Mouse (Mus musculus): Measurements from ENCODE around the gene Aldh4a1. TPM values are rescaled to one million over a fixed set of nuclear protein-coding genes. Genes with fewer than 3 reads are reported as not detected.

Aldh4a1 gene
- polyA plus RNA-seq, 1 experiment: 517 TPM

GRCm38 (mm10) chr4:139598950-139599518 lies 23.6 kb upstream of the Aldh4a1 start:
- peak; percentile 96 for DNase-seq
- TF ChIP-seq CTCF (conservative IDR thresholded peaks at IDR 0.05; ENCODE audit: insufficient read depth, insufficient read length, low read depth, low read length) (no peak), POLR2A (IDR thresholded peaks at IDR 0.05; ENCODE audit: low read depth, low read length) (no peak)
- 2% methylated on average over 12 of the region's 12 CpGs for WGBS
- Histone ChIP-seq H3K36me3 (ENCODE audit: control insufficient read depth, insufficient read depth, low read length) (no peaks in the 10 kb centered on the region), H3K4me3 (ENCODE audit: insufficient read depth, low read depth, low read length) (peak overlapping the region; percentile 28; the same call in 1 of the 2 replicates), H3K4me1 (ENCODE audit: control insufficient read depth, insufficient read depth, low read length) (peaks cover 19% of the 10 kb centered on the region), H3K27me3 (replicated peaks; ENCODE audit: control insufficient read depth, insufficient read depth, low read length) (no peaks in the 10 kb centered on the region), H3K27ac (ENCODE audit: insufficient read depth, low read depth, low read length) (peak overlapping the region; percentile 67)

- 65% methylated on average over 7 of the region's 7 CpGs for WGBS
- no peak for TF ChIP-seq CTCF (conservative IDR thresholded peaks at IDR 0.05; ENCODE audit: insufficient read depth, insufficient read length, low read depth, low read length)
- no peak for TF ChIP-seq POLR2A (IDR thresholded peaks at IDR 0.05; ENCODE audit: low read depth, low read length)
- peaks cover 19% of the 10 kb centered on the region for H3K4me1 ChIP-seq (ENCODE audit: control insufficient read depth, insufficient read depth, low read length)
- H3K27ac ChIP-seq (ENCODE audit: insufficient read depth, low read depth, low read length): peak overlapping the region; percentile 58
- H3K36me3 ChIP-seq (ENCODE audit: control insufficient read depth, insufficient read depth, low read length): no peaks in the 10 kb centered on the region
- no peak for DNase-seq
- H3K27me3 ChIP-seq (replicated peaks; ENCODE audit: control insufficient read depth, insufficient read depth, low read length): no peaks in the 10 kb centered on the region
- H3K4me3 ChIP-seq (ENCODE audit: insufficient read depth, low read depth, low read length): no peak overlapping the region
Measured at GRCm38 (mm10) chr4:139601519-139602356, 20.9 kb upstream of the Aldh4a1 start.

- Histone ChIP-seq H3K4me3 (ENCODE audit: insufficient read depth, low read depth, low read length) (no peak within 1 kb of the TSS), H3K27ac (ENCODE audit: insufficient read depth, low read depth, low read length) (no peak within 1 kb of the TSS), H3K27me3 (replicated peaks; ENCODE audit: control insufficient read depth, insufficient read depth, low read length) (no peaks in the 10 kb centered on the region), H3K4me1 (ENCODE audit: control insufficient read depth, insufficient read depth, low read length) (peaks cover 12% of the 10 kb centered on the region), H3K36me3 (ENCODE audit: control insufficient read depth, insufficient read depth, low read length) (no peaks in the 10 kb centered on the region)
- 65% methylated on average over 14 of the region's 14 CpGs for WGBS
- TF ChIP-seq POLR2A (IDR thresholded peaks at IDR 0.05; ENCODE audit: low read depth, low read length): no peak
- peak; percentile 90 for TF ChIP-seq CTCF (conservative IDR thresholded peaks at IDR 0.05; ENCODE audit: insufficient read depth, insufficient read length, low read depth, low read length)
- DNase-seq: peak; percentile 59
Measured at GRCm38 (mm10) chr4:139602357-139603244, 20.1 kb upstream of the Aldh4a1 start, which contains the start of gene Gm21969. Gene Gm21969, plus strand, starts transcription at chr4:139603186.

- no peak overlapping the region for H3K27ac ChIP-seq (ENCODE audit: insufficient read depth, low read depth, low read length)
- no peak for TF ChIP-seq CTCF (conservative IDR thresholded peaks at IDR 0.05; ENCODE audit: insufficient read depth, insufficient read length, low read depth, low read length)
- no peak for TF ChIP-seq POLR2A (IDR thresholded peaks at IDR 0.05; ENCODE audit: low read depth, low read length)
- WGBS: 82% methylated on average over 11 of the region's 11 CpGs
- no peaks in the 10 kb centered on the region for H3K36me3 ChIP-seq (ENCODE audit: control insufficient read depth, insufficient read depth, low read length)
- no peaks in the 10 kb centered on the region for H3K27me3 ChIP-seq (replicated peaks; ENCODE audit: control insufficient read depth, insufficient read depth, low read length)
- 0 out of 2 replicates have a peak, but pooled peaks cover 5% of the 10 kb centered on the region for H3K4me1 ChIP-seq (ENCODE audit: control insufficient read depth, insufficient read depth, low read length)
- DNase-seq: no peak
- H3K4me3 ChIP-seq (ENCODE audit: insufficient read depth, low read depth, low read length): no peak overlapping the region
Measured at GRCm38 (mm10) chr4:139605216-139605615, 17.4 kb upstream of the Aldh4a1 start.

- TF ChIP-seq POLR2A (IDR thresholded peaks at IDR 0.05; ENCODE audit: low read depth, low read length): no peak
- TF ChIP-seq CTCF (conservative IDR thresholded peaks at IDR 0.05; ENCODE audit: insufficient read depth, insufficient read length, low read depth, low read length): no peak
- Histone ChIP-seq H3K27me3 (replicated peaks; ENCODE audit: control insufficient read depth, insufficient read depth, low read length) (no peaks in the 10 kb centered on the region), H3K4me3 (ENCODE audit: insufficient read depth, low read depth, low read length) (no peak overlapping the region), H3K27ac (ENCODE audit: insufficient read depth, low read depth, low read length) (no peak overlapping the region), H3K4me1 (ENCODE audit: control insufficient read depth, insufficient read depth, low read length) (peaks cover 4% of the 10 kb centered on the region; the same call in 1 of the 2 replicates), H3K36me3 (ENCODE audit: control insufficient read depth, insufficient read depth, low read length) (no peaks in the 10 kb centered on the region)
- DNase-seq: no peak
- WGBS: 93% methylated on average over 5 of the region's 5 CpGs
Measured at GRCm38 (mm10) chr4:139606732-139607131, 15.9 kb upstream of the Aldh4a1 start.

- Histone ChIP-seq H3K4me3 (ENCODE audit: insufficient read depth, low read depth, low read length) (no peak overlapping the region), H3K27me3 (replicated peaks; ENCODE audit: control insufficient read depth, insufficient read depth, low read length) (no peaks in the 10 kb centered on the region), H3K36me3 (ENCODE audit: control insufficient read depth, insufficient read depth, low read length) (no peaks in the 10 kb centered on the region), H3K4me1 (ENCODE audit: control insufficient read depth, insufficient read depth, low read length) (peaks cover 2% of the 10 kb centered on the region; the same call in 1 of the 2 replicates), H3K27ac (ENCODE audit: insufficient read depth, low read depth, low read length) (no peak overlapping the region)
- 61% methylated on average over 4 of the region's 4 CpGs for WGBS
- TF ChIP-seq POLR2A (IDR thresholded peaks at IDR 0.05; ENCODE audit: low read depth, low read length) (no peak), CTCF (conservative IDR thresholded peaks at IDR 0.05; ENCODE audit: insufficient read depth, insufficient read length, low read depth, low read length) (no peak)
- no peak for DNase-seq
Measured at GRCm38 (mm10) chr4:139608975-139609374, 13.7 kb upstream of the Aldh4a1 start.

Measured in kidney, adult 2 months (tissue).